Mouse (Mus musculus) liver, postnatal 0 days (tissue): ENCODE results near the gene Myo1d. TPM values are rescaled to one million over a fixed set of nuclear protein-coding genes. Genes with fewer than 3 reads are reported as not detected.

ENCODE experiments used
- ATAC-seq: fragments of 200-750 bp; cut with Nextera tagmentation; 2 replicates; pipeline ENCODE4 v1.8.0; 2017; ENCODE audit warnings: mild to moderate bottlenecking, moderate library complexity
- DNase-seq: peaks from one replicate; pipeline ENCODE4 v3.0.0-alpha.2; 2016
- H3K27ac ChIP-seq: fragments of 300-500 bp; sonication (generic); 2 replicates; pipeline ENCODE4 v1.5.1; 2014; ENCODE audit warnings: antibody characterized with exemption, moderate library complexity, mild to moderate bottlenecking, low read depth
- H3K27me3 ChIP-seq: fragments of 300-500 bp; sonication (generic); 2 replicates; pipeline ENCODE4 v1.6.1; 2014; ENCODE audit warnings: low read length, control low read depth, mixed read lengths; ENCODE audit not compliant: insufficient read depth
- H3K36me3 ChIP-seq: fragments of 300-500 bp; sonication (generic); replicated peaks from 2 replicates; pipeline ENCODE4 v1.6.1; 2014; ENCODE audit warnings: mild to moderate bottlenecking, control low read depth, low read length, moderate library complexity, mixed read lengths; ENCODE audit not compliant: insufficient read depth
- H3K4me1 ChIP-seq: fragments of 300-500 bp; sonication (generic); 2 replicates; pipeline ENCODE4 v1.6.1; 2014; ENCODE audit warnings: antibody characterized with exemption, mild to moderate bottlenecking, control low read depth; ENCODE audit not compliant: insufficient read depth
- H3K4me2 ChIP-seq: fragments of 300-500 bp; sonication (generic); 2 replicates; pipeline ENCODE4 v1.6.1; 2014; ENCODE audit warnings: low read depth, mild to moderate bottlenecking, low read length, moderate library complexity, mixed read lengths
- H3K4me3 ChIP-seq: fragments of 300-500 bp; sonication (generic); 2 replicates; pipeline ENCODE4 v1.5.1; 2014; ENCODE audit warnings: low read depth, low read length
- H3K9ac ChIP-seq: fragments of 300-500 bp; sonication (generic); replicated peaks from 2 replicates; pipeline ENCODE4 v1.6.1; 2014; ENCODE audit warnings: mild to moderate bottlenecking, moderate library complexity
- H3K9me3 ChIP-seq: fragments of 300-500 bp; sonication (generic); 2 replicates; pipeline ENCODE4 v1.6.1; 2016; ENCODE audit warnings: mild to moderate bottlenecking, control low read depth, low read length, mixed read lengths
- CTCF ChIP-seq: sonication (generic); IDR thresholded peaks from 2 replicates; pipeline ENCODE4 v1.5.1; 2016; ENCODE audit warnings: antibody characterized with exemption, low read depth
- EP300 ChIP-seq: IDR thresholded peaks from 2 replicates; pipeline ENCODE4 v1.6.1; 2016; ENCODE audit warnings: antibody characterized with exemption, low read depth, mild to moderate bottlenecking
- WGBS: fragments of 180-500 bp; shearing (Covaris S2); extraction: QIAGEN DNeasy Blood & Tissue Kit; methylation state at CpG from one replicate; pipeline ENCODE4 v1.1.7; 2014; ENCODE audit not compliant: insufficient replicate concordance; 5-methylcytosine and 5-hydroxymethylcytosine counted together
- polyA plus RNA-seq: library from polyadenylated mRNA; unstranded; fragments of >200 nt; fragmentation: Nextera tagmentation; extraction: Ambion mirVana; gene quantifications from 2 replicates; pipeline ENCODE4 v1.2.1, GENCODE M21; 2015

Gene Myo1d
- polyA plus RNA-seq, 1 experiment from 2014 or later = 4.6 TPM

DNA sequence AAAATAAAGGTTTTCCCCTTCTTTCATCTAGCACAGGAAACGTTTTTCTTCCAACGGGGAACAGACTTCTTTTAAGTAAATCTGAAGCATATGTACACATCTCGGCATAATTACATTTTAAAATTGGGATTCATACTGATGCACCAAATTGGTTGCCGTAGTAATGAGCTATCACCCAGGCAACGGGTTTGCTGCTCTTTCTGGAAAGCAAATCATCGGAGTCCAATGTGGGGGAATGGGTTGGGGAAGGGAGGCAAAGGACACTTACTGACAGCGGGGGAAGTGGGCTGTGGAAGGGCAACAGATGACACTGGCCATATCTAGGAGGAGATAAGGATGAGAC, 156.8 kb downstream of the Myo1d start:
- no peak overlapping the region for H3K4me2 ChIP-seq
- no peaks in the 10 kb centered on the region for H3K27me3 ChIP-seq
- TF ChIP-seq CTCF (no peak), EP300 (no peak)
- no peak overlapping the region for H3K27ac ChIP-seq
- DNase-seq (no peak), ATAC-seq (no peak)
- H3K36me3 ChIP-seq = no peaks in the 10 kb centered on the region
- H3K4me1 ChIP-seq = no peaks in the 10 kb centered on the region
- no peak overlapping the region for H3K4me3 ChIP-seq
- WGBS = 66% methylated on average over 7 of the region's 7 CpGs
- no peak overlapping the region for H3K9ac ChIP-seq
- H3K9me3 ChIP-seq = no peaks in the 10 kb centered on the region

DNA sequence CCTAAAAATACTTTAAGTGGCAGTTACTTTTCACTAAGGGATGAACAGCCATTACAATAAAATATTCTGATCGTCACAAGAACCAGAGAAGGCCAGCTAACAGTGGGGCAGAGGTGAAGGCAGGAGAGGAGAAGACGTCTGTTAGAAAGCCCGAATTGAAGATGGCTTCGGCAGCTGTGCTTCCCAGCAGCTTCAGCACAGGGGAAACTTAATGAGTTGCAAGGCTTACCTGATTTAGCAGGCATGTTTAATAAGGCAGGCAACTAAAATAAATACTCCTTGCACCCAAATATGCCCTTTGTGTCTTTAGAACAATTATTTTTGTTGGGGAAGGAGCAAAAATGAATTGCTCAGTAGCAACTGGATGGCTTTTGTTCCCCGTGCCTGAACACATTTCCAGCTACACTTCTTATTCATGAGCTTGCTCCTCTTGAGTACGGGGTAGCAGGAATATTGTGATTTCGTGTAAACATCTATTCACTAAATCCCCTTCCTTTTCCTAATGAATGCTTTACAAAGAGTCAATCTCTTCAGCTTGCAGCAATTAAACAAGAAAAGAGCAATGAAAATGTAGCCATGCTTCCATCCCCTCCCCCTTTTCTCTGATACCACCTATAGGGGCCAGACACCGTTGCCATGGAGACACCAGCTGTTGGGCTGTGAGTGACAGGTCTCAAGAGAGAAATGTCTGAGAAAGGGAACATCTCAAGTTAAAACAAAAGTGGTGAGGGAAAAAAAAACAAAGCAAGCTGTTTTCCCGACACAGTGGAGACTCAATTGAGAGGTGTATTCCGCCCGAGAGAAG, 157.4 kb downstream of the Myo1d start:
- 49% methylated on average over 11 of the region's 11 CpGs for WGBS
- no peaks in the 10 kb centered on the region for H3K9me3 ChIP-seq
- H3K4me1 ChIP-seq = no peaks in the 10 kb centered on the region
- H3K4me2 ChIP-seq = no peak overlapping the region
- no peak overlapping the region for H3K4me3 ChIP-seq
- ATAC-seq (no peak), DNase-seq (no peak)
- H3K9ac ChIP-seq = no peak overlapping the region
- no peak for TF ChIP-seq CTCF
- no peak for TF ChIP-seq EP300
- no peaks in the 10 kb centered on the region for H3K36me3 ChIP-seq
- no peaks in the 10 kb centered on the region for H3K27me3 ChIP-seq
- H3K27ac ChIP-seq = no peak overlapping the region

DNA sequence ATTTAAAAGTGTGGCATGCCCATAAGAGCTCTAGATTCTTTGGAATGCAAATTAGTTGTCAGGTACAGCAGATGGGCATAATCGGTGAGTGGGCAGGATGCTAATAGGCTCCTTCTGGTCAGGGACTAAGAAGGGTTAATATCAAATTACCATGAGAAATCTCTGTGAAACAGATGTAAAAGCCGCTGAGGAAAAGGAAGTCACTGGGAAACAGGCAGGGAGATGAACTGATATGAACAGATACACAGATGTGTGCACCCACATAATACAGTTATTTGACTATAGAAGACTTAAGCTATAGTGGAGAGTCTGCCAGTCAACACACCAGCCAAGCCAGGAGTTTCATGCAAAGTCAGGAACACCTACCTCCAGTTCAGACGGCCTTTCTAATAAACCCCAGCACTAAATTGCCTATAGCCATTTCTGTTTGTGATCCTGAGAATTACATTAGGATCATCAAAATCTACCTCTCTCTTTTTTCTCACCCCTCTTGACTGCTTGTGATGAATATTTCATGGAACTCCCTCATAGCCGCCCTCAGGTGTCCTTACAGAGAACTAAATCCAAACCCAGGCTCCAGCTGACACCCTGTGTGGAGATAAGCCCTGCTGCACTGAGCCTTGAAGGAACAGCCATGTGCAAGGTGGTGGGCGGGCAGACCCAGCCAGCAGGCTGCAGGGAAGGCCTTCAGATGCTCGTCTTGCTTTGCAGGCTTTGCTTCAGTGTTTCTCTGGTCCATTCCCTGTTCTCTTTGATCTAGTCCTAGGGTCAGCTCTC, 164.7 kb downstream of the Myo1d start:
- no peaks in the 10 kb centered on the region for H3K9me3 ChIP-seq
- no peak overlapping the region for H3K27ac ChIP-seq
- H3K27me3 ChIP-seq = no peaks in the 10 kb centered on the region
- no peak overlapping the region for H3K9ac ChIP-seq
- no peaks in the 10 kb centered on the region for H3K36me3 ChIP-seq
- 46% methylated on average over 6 of the region's 6 CpGs for WGBS
- ATAC-seq = no peak
- no peak overlapping the region for H3K4me2 ChIP-seq
- TF ChIP-seq EP300 (no peak), CTCF (no peak)
- no peaks in the 10 kb centered on the region for H3K4me1 ChIP-seq
- H3K4me3 ChIP-seq = no peak overlapping the region
- no peak for DNase-seq

DNA sequence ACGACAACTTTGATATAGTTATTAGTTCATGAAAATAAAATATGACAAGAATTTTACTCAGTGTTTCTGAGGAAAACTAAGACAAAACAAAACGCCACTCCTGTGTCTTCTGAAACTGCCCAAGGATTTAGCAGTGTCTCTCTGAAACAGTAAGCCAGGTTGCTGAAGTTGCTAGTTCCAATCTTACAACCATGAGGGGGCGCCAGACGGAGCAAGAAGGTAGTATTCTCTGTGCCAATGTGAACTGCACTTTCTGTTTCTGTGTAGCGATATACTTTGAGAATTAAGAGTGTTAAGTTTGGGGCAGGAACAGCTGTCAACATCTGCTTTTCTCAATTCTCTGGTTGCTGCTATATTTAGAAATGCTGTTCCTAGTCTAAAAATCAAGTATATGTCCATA, 165.4 kb downstream of the Myo1d start:
- no peaks in the 10 kb centered on the region for H3K36me3 ChIP-seq
- H3K9me3 ChIP-seq = no peaks in the 10 kb centered on the region
- WGBS = 34% methylated on average over 5 of the region's 5 CpGs
- H3K4me2 ChIP-seq = no peak overlapping the region
- no peak overlapping the region for H3K27ac ChIP-seq
- DNase-seq = peak; percentile 40
- H3K4me3 ChIP-seq = no peak overlapping the region
- no peak overlapping the region for H3K9ac ChIP-seq
- no peak for ATAC-seq
- TF ChIP-seq EP300 = no peak
- TF ChIP-seq CTCF = peak; percentile 65
- no peaks in the 10 kb centered on the region for H3K4me1 ChIP-seq
- no peaks in the 10 kb centered on the region for H3K27me3 ChIP-seq

DNA sequence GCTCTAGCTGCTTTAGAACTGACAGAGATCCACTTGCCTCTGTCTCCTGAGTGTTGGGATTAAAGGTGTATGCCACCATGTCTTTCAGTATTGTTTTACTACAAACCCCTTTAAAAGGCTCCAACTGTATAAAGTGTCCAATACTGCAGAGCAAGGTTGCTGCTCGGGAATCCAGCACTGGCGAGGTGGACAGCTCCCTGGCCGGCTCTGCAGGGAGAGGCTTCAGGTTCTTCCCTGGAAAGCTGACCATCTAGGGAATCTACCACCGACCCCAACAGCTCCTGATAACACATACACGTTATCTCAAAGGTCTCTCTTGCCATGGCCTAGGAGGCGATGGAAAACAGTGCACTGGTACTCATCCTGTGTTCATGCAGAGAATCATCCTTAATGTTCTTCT, 166.3 kb downstream of the Myo1d start:
- DNase-seq (peak; percentile 58), ATAC-seq (no peak)
- H3K9me3 ChIP-seq = no peaks in the 10 kb centered on the region
- no peaks in the 10 kb centered on the region for H3K36me3 ChIP-seq
- no peak overlapping the region for H3K9ac ChIP-seq
- H3K27ac ChIP-seq = no peak overlapping the region
- H3K4me1 ChIP-seq = no peaks in the 10 kb centered on the region
- no peak overlapping the region for H3K4me2 ChIP-seq
- 9% methylated on average over 6 of the region's 6 CpGs for WGBS
- TF ChIP-seq CTCF (no peak), EP300 (no peak)
- no peak overlapping the region for H3K4me3 ChIP-seq
- no peaks in the 10 kb centered on the region for H3K27me3 ChIP-seq

DNA sequence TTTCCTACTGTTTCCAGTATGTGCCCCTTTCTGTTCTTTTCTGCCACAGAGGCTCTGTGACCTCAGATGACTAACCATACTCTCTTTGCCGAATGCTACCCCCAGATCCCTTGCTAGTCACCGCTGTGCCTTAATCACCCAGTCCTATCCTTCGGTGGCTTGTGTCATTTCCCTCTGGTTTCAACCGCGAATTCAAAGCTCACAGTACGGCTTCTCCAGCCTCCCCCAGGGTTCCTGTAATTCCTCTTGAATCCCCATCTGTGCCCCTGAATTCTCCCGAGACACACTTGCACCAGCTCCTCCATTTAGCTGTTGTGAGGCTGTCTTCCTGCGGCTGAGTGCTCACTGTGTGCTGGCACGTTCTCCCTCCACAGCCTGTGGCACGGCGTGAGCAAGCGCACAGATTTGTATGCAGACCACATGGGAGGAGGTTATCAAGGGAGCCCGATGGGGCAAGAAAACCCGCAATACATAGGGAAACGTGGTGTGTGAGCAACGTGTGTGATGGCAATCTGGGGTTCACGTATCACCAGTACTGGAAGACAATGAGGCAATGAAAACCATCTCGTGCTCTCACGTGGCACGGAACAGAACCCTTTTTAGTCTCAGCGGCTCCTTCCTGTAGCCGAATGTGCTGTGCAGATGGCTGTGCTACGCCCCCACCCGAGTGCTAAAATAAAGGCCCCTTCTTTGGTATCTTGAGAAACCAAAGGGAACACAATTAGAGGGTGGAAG, 177.0 kb downstream of the Myo1d start:
- no peaks in the 10 kb centered on the region for H3K36me3 ChIP-seq
- H3K9me3 ChIP-seq = no peaks in the 10 kb centered on the region
- H3K27ac ChIP-seq = no peak overlapping the region
- no peaks in the 10 kb centered on the region for H3K4me1 ChIP-seq
- 0 out of 2 replicates have a peak, but pooled peaks cover 4% of the 10 kb centered on the region for H3K27me3 ChIP-seq
- H3K4me2 ChIP-seq = peak overlapping the region; percentile 43
- H3K9ac ChIP-seq = no peak overlapping the region
- ATAC-seq (no peak), DNase-seq (no peak)
- no peak overlapping the region; the same call in 1 of the 2 replicates for H3K4me3 ChIP-seq
- 7% methylated on average over 24 of the region's 24 CpGs for WGBS
- no peak for TF ChIP-seq EP300
- TF ChIP-seq CTCF = no peak
